Mouse (Mus musculus) cerebellum, adult 9-10 months (tissue): ENCODE data around the gene Kcnj14.

Experiments
- DNase-seq: peaks from one replicate; pipeline ENCODE4 v3.0.0; 2022

Gene Kcnj14

GRCm38 (mm10) chr7:45831128-45831525 lies 6.5 kb upstream of the Kcnj14 start:
- no peak for DNase-seq

GRCm38 (mm10) chr7:45830427-45831127 lies 6.0 kb upstream of the Kcnj14 start, which contains the start of gene Grwd1:
Gene Grwd1 (minus strand): TSS chr7:45830944.
- DNase-seq: peak; percentile 85

- no peak for DNase-seq
Measured at GRCm38 (mm10) chr7:45826631-45827030, 2.0 kb upstream of the Kcnj14 start.

- no peak for DNase-seq
Measured at GRCm38 (mm10) chr7:45820913-45821312, 3.7 kb downstream of the Kcnj14 start.

GRCm38 (mm10) chr7:45819843-45820242 lies 4.7 kb downstream of the Kcnj14 start:
- DNase-seq: no peak

- DNase-seq: peak; percentile 33
Measured at GRCm38 (mm10) chr7:45815984-45816351, 8.6 kb downstream of the Kcnj14 start.

GRCm38 (mm10) chr7:45815323-45815983 lies 9.1 kb downstream of the Kcnj14 start:
- DNase-seq: peak; percentile 65

- no peak for DNase-seq
Measured at GRCm38 (mm10) chr7:45814841-45815240, 9.7 kb downstream of the Kcnj14 start.

GRCm38 (mm10) chr7:45813787-45814779 lies 10.5 kb downstream of the Kcnj14 start, which contains the start of gene Cyth2:
Gene Cyth2 (minus strand): TSS chr7:45814581.
- peak; percentile 100 for DNase-seq

- no peak for DNase-seq
Measured at GRCm38 (mm10) chr7:45812921-45813320, 11.7 kb downstream of the Kcnj14 start.

- DNase-seq: no peak
Measured at GRCm38 (mm10) chr7:45809276-45810075, 15.1 kb downstream of the Kcnj14 start.

- no peak for DNase-seq
Measured at GRCm38 (mm10) chr7:45808471-45808870, 16.1 kb downstream of the Kcnj14 start.

- no peak for DNase-seq
Measured at GRCm38 (mm10) chr7:45805941-45806340, 18.6 kb downstream of the Kcnj14 start.

- DNase-seq: no peak
Measured at GRCm38 (mm10) chr7:45802551-45802950, 22.0 kb downstream of the Kcnj14 start.

GRCm38 (mm10) chr7:45801348-45801747 lies 23.2 kb downstream of the Kcnj14 start:
- peak; percentile 93 for DNase-seq

GRCm38 (mm10) chr7:45800546-45801204 lies 23.9 kb downstream of the Kcnj14 start:
- DNase-seq: no peak

- no peak for DNase-seq
Measured at GRCm38 (mm10) chr7:45800001-45800400, 24.6 kb downstream of the Kcnj14 start.

GRCm38 (mm10) chr7:45798931-45799330 lies 25.7 kb downstream of the Kcnj14 start:
- DNase-seq: no peak

- no peak for DNase-seq
Measured at GRCm38 (mm10) chr7:45798511-45798836, 26.1 kb downstream of the Kcnj14 start.

GRCm38 (mm10) chr7:45797661-45798510 lies 26.7 kb downstream of the Kcnj14 start:
- DNase-seq: no peak

- DNase-seq: no peak
Measured at GRCm38 (mm10) chr7:45796950-45797349, 27.6 kb downstream of the Kcnj14 start.
